Mouse (Mus musculus) heart, embryonic 12.5 days (tissue): ENCODE measurements around the gene Lct. TPM values are rescaled to one million over a fixed set of nuclear protein-coding genes. Genes with fewer than 3 reads are reported as not detected.

Experiments used
- ATAC-seq: fragments of 200-750 bp; cut with Nextera tagmentation; 2 replicates; pipeline ENCODE4 v1.8.0; 2017; ENCODE audit warnings: moderate TSS enrichment, moderate library complexity; ENCODE audit not compliant: insufficient number of reproducible peaks, low FRiP score
- H3K27ac ChIP-seq: fragments of 300-500 bp; sonication (generic); 2 replicates; pipeline ENCODE4 v1.5.1; 2016; ENCODE audit warnings: mild to moderate bottlenecking, moderate library complexity; ENCODE audit not compliant: poor library complexity, severe bottlenecking
- H3K27me3 ChIP-seq: fragments of 300-500 bp; sonication (generic); replicated peaks from 2 replicates; pipeline ENCODE4 v1.6.1; 2016; ENCODE audit warnings: mild to moderate bottlenecking, moderate library complexity
- H3K36me3 ChIP-seq: fragments of 300-500 bp; sonication (generic); 2 replicates; pipeline ENCODE4 v1.6.1; 2016; ENCODE audit warnings: mild to moderate bottlenecking, moderate library complexity
- H3K4me1 ChIP-seq: fragments of 300-500 bp; sonication (generic); replicated peaks from 2 replicates; pipeline ENCODE4 v1.6.1; 2016; ENCODE audit warnings: mild to moderate bottlenecking
- H3K4me2 ChIP-seq: fragments of 300-500 bp; sonication (generic); 2 replicates; pipeline ENCODE4 v1.6.1; 2016; ENCODE audit warnings: mild to moderate bottlenecking, moderate library complexity
- H3K4me3 ChIP-seq: fragments of 300-500 bp; sonication (generic); 2 replicates; pipeline ENCODE4 v1.5.1; 2016; ENCODE audit warnings: mild to moderate bottlenecking
- H3K9ac ChIP-seq: fragments of 300-500 bp; sonication (generic); 2 replicates; pipeline ENCODE4 v1.6.1; 2016; ENCODE audit warnings: mild to moderate bottlenecking, moderate library complexity
- H3K9me3 ChIP-seq: fragments of 300-500 bp; sonication (generic); replicated peaks from 2 replicates; pipeline ENCODE4 v1.6.1; 2016; ENCODE audit warnings: mild to moderate bottlenecking, moderate library complexity
- WGBS: fragments of 180-500 bp; shearing (Covaris S2); methylation state at CpG from one replicate; pipeline ENCODE4 v1.1.7; 2016; 5-methylcytosine and 5-hydroxymethylcytosine counted together
- polyA plus RNA-seq: library from polyadenylated mRNA; unstranded; fragments of >200 nt; fragmentation: Nextera tagmentation; extraction: Ambion mirVana; gene quantifications from 2 replicates; pipeline ENCODE4 v1.2.1, GENCODE M21; 2016

Gene Lct
- 0.05 and 0.10 TPM in 2 replicates for polyA plus RNA-seq

DNA sequence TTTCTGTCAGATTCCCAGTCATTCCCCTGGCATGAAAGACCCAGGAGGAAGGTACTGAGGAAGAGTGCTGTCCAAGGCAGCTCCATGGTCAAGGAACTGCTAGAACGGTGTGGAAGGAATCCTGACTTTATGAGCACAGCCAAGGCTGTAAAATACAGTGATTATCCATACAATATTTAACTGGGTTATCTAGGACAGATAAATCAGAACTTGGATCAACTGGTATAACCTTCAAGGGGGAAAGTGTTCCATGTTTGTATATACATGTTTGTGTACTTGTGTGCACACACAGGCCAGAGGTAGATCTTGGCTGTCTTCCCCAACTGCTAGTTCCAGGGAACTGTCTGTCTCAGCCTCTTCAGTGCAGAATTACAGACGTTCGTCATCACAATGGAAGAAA is at the start of gene Lct:
Lct (minus strand) TSS at position 101 of the 400 bp plus-strand sequence.
- Histone ChIP-seq H3K36me3 (peaks cover 61% of the 10 kb centered on the region), H3K9ac (no peak within 1 kb of the TSS), H3K27ac (no peak within 1 kb of the TSS), H3K4me1 (peaks cover 9% of the 10 kb centered on the region), H3K9me3 (no peaks in the 10 kb centered on the region), H3K27me3 (no peaks in the 10 kb centered on the region), H3K4me3 (no peak within 1 kb of the TSS), H3K4me2 (no peak within 1 kb of the TSS)
- ATAC-seq = no peak
- 70% methylated on average over 3 of the region's 3 CpGs for WGBS

DNA sequence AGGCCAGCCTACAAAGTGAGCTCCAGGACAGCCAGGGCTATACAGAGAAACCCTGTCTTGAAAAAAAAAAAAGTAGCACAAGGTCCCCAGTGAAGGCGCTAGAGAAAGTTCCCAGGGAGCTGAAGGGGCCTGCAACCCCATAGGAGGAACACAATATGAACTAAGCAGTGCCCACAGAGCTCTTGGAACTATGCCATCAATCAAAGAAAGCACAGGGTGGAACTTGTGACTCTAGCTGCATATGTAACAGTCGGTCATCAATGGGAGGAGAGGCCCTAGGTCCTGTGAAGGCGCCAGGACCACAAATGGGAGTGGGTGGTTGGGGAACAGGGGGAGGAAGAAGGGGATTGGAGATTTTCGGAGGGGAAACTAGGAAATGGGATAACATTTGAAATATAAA is 48.7 kb upstream of the Lct start:
- no peak overlapping the region for H3K9ac ChIP-seq
- no peaks in the 10 kb centered on the region for H3K27me3 ChIP-seq
- H3K4me2 ChIP-seq = no peak overlapping the region
- ATAC-seq = no peak
- WGBS = 93% methylated on average over 4 of the region's 4 CpGs
- H3K27ac ChIP-seq = no peak overlapping the region
- H3K4me3 ChIP-seq = no peak overlapping the region
- no peaks in the 10 kb centered on the region for H3K4me1 ChIP-seq
- H3K9me3 ChIP-seq = no peaks in the 10 kb centered on the region
- H3K36me3 ChIP-seq = peaks cover 39% of the 10 kb centered on the region

DNA sequence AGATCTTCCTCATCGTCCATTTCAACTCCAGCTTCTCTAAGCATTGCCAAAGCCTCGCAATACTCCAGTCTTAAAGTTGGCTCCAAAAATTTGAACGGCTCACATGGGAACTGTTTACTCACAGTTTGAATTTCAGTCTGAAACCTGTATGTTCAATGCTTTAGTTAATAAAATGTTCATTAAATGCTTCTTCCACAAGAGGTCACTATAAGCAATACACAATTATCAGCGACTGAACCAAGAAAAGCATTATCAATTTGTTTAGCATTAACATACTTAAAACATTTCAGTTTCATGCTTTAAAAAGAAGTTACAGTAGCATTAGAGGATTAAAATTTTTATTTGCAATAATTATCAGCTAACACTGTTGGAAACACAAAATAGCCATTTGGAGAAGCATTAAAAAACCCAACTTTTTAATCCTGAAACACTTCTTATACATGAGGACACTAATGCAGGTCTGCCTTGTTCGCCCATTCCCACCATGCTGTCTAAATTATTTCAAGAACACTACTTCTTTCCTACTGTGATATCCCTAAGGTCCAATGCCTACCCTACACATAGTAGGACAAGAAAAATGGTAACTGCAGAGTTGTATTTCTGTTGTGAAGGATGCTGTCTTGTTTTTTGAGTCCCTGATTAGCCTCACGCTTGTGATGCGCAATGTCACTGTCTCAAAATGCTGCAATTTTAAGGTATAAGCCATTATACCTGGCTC is 44.2 kb upstream of the Lct start:
- Histone ChIP-seq H3K4me1 (no peaks in the 10 kb centered on the region), H3K9ac (no peak overlapping the region), H3K27me3 (no peaks in the 10 kb centered on the region), H3K4me2 (no peak overlapping the region), H3K4me3 (no peak overlapping the region), H3K9me3 (no peaks in the 10 kb centered on the region), H3K27ac (no peak overlapping the region), H3K36me3 (peaks cover 32% of the 10 kb centered on the region)
- no peak for ATAC-seq
- 85% methylated on average over 7 of the region's 7 CpGs for WGBS

DNA sequence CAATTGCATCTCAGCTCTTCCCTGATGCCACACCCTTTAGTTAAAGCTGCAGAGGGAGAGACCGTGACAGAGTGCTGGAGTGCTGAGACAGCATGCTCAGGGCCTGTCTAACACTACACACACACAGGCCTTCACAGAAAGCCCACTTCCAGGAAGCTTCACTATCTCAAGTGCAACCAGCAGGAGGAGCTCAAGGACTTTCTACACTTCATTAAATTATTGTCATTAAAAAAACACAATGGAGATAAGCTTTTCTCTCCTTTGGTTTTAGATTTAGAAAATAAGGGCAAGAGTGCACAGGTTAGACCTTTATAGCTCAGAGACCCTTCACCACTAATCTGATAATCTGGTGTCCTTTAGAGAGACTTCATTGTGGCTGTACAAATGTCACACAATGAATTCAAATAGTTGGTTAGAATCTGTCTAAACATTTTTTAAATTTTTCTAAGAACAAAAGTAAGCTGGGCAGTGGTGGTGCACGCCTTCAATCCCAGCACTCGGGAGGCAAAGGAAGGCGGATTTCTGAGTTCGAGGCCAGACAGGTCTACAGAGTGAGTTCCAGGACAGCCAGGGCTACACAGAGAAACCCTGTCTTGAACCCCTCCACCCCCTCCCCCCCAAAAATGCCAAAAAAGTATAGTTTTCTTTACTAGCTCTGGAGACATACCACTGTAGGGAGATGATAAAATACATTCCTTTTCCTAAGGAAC is 40.8 kb upstream of the Lct start:
- Histone ChIP-seq H3K4me3 (no peak overlapping the region), H3K36me3 (peaks cover 29% of the 10 kb centered on the region), H3K9me3 (no peaks in the 10 kb centered on the region), H3K4me1 (no peaks in the 10 kb centered on the region), H3K9ac (no peak overlapping the region), H3K27ac (no peak overlapping the region), H3K4me2 (no peak overlapping the region), H3K27me3 (no peaks in the 10 kb centered on the region)
- 0 out of 2 replicates have a peak, but pooled peaks have one; percentile 36 for ATAC-seq
- WGBS = 75% methylated on average over 5 of the region's 5 CpGs

DNA sequence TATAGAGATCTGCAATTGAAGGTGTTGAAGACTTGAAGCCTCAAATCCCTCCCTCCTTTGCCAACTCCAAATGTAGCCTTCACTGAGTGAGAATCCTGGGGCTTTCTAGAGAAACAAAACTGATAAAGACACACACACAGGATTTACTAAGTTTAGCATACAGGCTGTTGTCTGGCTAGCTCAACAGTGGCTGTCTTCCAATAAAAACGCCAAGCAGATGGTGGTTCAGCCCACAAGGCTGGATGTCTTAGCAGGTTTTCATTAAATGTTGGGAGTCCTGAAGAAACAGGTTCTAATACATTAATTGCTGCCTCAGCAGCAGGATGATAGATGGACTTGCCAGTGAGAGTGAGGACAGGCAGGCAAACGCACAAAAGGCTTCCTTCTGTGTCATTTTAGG is 32.5 kb upstream of the Lct start:
- H3K9ac ChIP-seq = no peak overlapping the region
- H3K36me3 ChIP-seq = peaks cover 41% of the 10 kb centered on the region
- no peaks in the 10 kb centered on the region for H3K9me3 ChIP-seq
- H3K4me3 ChIP-seq = no peak overlapping the region
- WGBS = 47% methylated on average over 2 of the region's 2 CpGs
- no peak for ATAC-seq
- H3K4me1 ChIP-seq = peaks cover 28% of the 10 kb centered on the region
- no peaks in the 10 kb centered on the region for H3K27me3 ChIP-seq
- no peak overlapping the region for H3K4me2 ChIP-seq
- H3K27ac ChIP-seq = no peak overlapping the region

DNA sequence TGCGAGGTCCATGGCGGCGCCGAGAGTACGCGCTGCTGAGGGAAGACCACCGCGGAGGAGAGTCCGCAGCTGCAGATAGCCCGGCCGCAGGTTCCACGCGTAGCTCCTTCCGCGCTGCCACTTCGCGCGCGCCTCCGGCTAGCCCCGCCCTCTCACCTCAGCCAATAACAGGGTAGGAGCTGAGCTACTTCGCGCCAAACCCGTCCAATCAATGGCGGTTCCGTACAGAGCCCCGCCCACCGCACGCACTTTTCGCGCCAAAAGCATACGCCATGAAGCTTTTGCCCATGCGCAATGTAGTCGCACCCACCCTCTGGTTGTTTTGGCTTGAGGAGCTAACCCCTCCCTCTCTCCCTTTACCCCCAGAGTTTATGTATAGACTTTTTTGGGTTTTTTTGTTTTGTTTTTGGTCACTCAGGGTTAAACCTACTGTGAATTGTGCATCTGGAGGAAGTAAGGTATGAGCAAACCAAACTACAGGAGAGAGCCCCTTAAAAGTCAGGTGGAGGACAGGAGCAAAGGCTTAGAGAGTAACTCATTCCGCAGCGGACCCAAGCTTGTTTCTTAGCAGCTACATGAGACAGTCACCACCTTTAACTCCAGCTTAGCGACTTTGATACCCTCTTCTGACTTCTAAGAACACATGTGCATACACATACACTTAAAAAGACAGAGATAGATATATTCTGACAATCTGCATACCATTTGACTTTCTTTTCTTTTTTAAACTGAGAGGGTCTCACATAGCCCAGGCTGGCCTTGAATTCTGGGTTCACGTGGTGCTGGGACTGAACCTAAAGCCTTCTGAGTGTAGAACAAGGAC is 31.6 kb upstream of the Lct start, which contains the start of gene Mcm6:
Mcm6 (minus strand) TSS at position 111 of the 823 bp plus-strand sequence.
- H3K4me2 ChIP-seq = peak within 1 kb of the TSS; percentile 76
- no peaks in the 10 kb centered on the region for H3K27me3 ChIP-seq
- 2% methylated on average over 37 of the region's 38 CpGs for WGBS
- peak; percentile 97 for ATAC-seq
- H3K4me1 ChIP-seq = peaks cover 28% of the 10 kb centered on the region
- peak within 1 kb of the TSS; percentile 93 for H3K27ac ChIP-seq
- H3K9ac ChIP-seq = peak within 1 kb of the TSS; percentile 74
- peak within 1 kb of the TSS; percentile 70 for H3K4me3 ChIP-seq
- H3K36me3 ChIP-seq = peaks cover 45% of the 10 kb centered on the region
- H3K9me3 ChIP-seq = no peaks in the 10 kb centered on the region

DNA sequence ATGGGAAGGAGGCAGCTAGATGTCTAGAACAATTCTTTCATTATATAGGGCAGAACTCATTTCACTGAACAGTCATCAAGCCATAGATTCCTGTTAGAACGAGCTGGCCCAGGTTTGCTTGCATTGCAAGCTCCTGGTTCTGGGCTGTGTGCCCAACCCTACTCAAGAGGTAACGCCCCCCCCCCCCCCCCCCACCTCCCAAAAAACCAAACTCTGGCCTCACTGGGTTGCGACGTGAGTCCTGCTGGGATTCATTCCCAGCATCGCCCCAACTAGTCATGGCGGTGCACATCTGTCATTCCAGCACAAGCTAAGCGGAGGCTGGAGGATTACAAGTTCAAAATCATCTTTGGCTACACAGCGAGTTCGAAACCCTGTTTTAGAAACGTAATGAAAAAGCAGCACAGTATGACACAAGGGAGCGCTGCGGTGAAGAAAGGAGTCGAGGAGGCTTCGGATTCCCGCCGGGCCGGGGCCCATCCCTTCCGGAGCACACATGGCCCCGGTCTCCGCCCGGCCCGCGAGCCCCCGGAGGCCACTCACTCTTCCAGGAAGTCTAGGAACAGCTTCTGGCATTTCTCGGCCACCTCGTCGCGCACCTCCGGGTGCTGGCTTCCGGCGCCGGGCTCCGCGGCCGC is 30.9 kb upstream of the Lct start:
- peak overlapping the region; percentile 76 for H3K4me2 ChIP-seq
- H3K27me3 ChIP-seq = no peaks in the 10 kb centered on the region
- peaks cover 43% of the 10 kb centered on the region for H3K36me3 ChIP-seq
- H3K4me3 ChIP-seq = peak overlapping the region; percentile 70
- 0% methylated on average over 35 of the region's 35 CpGs for WGBS
- peak; percentile 84 for ATAC-seq
- peak overlapping the region; percentile 93 for H3K27ac ChIP-seq
- no peaks in the 10 kb centered on the region for H3K9me3 ChIP-seq
- H3K9ac ChIP-seq = peak overlapping the region; percentile 74
- H3K4me1 ChIP-seq = peaks cover 28% of the 10 kb centered on the region

DNA sequence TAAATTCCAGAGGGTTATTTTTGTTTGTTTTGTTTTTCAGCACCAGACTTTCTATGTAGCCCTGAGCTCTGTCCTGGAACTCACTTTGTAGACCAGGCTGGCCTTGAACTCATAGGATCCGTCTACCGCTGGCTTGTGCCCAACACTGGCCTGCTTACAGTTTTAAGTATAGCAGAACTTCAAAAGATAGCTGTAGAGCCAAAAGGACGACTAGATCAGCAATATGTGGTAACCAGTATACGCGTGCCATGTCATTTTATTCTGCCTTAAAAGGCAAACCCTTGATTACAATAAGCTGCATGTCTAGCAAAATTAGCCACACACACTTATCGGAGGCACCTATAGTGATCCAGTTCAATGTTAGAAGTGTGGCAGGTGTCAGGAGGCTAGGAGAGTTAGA is 30.2 kb upstream of the Lct start:
- peaks cover 48% of the 10 kb centered on the region for H3K36me3 ChIP-seq
- H3K9ac ChIP-seq = peak overlapping the region; percentile 35; the same call in 1 of the 2 replicates
- peaks cover 28% of the 10 kb centered on the region for H3K4me1 ChIP-seq
- 75% methylated on average over 6 of the region's 6 CpGs for WGBS
- no peaks in the 10 kb centered on the region for H3K27me3 ChIP-seq
- no peak for ATAC-seq
- peak overlapping the region; percentile 70 for H3K4me3 ChIP-seq
- H3K27ac ChIP-seq = peak overlapping the region; percentile 93
- H3K9me3 ChIP-seq = no peaks in the 10 kb centered on the region
- H3K4me2 ChIP-seq = peak overlapping the region; percentile 76

DNA sequence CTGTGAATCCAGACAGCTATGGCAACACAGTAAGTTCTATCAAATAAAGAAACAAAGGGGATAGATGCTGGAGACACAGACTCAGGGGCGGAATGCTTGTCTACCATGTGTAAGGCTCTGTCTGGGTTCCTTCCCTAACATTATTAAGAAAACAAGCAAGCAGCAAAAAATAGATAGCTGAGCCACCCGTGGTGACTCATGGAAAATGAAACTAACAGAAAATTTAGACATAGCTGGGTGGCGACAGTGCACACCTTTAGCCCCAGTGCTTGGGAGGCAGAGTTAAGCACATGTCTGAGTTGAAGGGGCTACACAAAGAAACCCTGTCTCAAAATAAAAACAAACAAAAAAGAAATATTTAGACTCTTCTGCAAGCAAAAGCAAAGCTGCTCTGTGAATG is 29.3 kb upstream of the Lct start:
- Histone ChIP-seq H3K36me3 (peaks cover 48% of the 10 kb centered on the region), H3K27ac (peak overlapping the region; percentile 13), H3K4me2 (peak overlapping the region; percentile 76), H3K4me3 (peak overlapping the region; percentile 70), H3K4me1 (peaks cover 28% of the 10 kb centered on the region), H3K9ac (peak overlapping the region; percentile 35), H3K9me3 (no peaks in the 10 kb centered on the region), H3K27me3 (no peaks in the 10 kb centered on the region)
- ATAC-seq = no peak
- 40% methylated on average over 3 of the region's 3 CpGs for WGBS

DNA sequence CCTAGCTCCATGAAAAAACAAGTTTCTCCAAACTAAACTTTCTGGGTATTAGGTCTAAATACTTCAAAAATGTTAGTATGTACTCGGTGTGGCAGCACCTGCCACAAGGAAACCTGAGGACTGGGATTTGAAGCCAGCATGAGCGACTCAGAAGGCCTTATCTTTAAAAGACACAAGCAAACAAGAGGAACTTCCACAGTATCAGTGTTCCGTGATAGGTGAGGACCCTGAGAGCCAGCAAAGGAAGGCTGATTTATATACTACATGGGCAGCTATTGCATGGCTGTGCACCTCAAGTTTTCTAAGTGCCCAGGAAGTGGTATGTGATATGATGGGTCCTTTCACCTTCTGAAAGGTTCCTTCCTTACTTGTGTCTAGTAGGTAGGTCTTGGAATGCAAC is 25.0 kb upstream of the Lct start:
- no peak for ATAC-seq
- no peaks in the 10 kb centered on the region for H3K27me3 ChIP-seq
- peaks cover 13% of the 10 kb centered on the region for H3K4me1 ChIP-seq
- no peak overlapping the region for H3K9ac ChIP-seq
- peaks cover 76% of the 10 kb centered on the region for H3K36me3 ChIP-seq
- 64% methylated on average over 3 of the region's 3 CpGs for WGBS
- H3K4me3 ChIP-seq = no peak overlapping the region
- H3K9me3 ChIP-seq = no peaks in the 10 kb centered on the region
- no peak overlapping the region for H3K27ac ChIP-seq
- H3K4me2 ChIP-seq = no peak overlapping the region
